Mouse (Mus musculus): ENCODE measurements around the gene Npy5r.
A peak's percentile ranks its signal among the peaks of the same experiment; 100 is the strongest.

The Npy5r gene

GRCm38 (mm10) chr8:66687511-66688329 lies at the start of gene Npy5r:
Npy5r (minus strand) TSS chr8:66688128.
- DNase-seq (ENCODE audit: low read depth, low spot score), result no peak

- DNase-seq (ENCODE audit: low read depth, low spot score), result no peak
Measured at GRCm38 (mm10) chr8:66731957-66732356, 44.0 kb upstream of the Npy5r start.

- DNase-seq (ENCODE audit: low read depth, low spot score), result no peak
Measured at GRCm38 (mm10) chr8:66729446-66729845, 41.5 kb upstream of the Npy5r start.

- no peak for DNase-seq (ENCODE audit: low read depth, low spot score)
Measured at GRCm38 (mm10) chr8:66722835-66723234, 34.9 kb upstream of the Npy5r start.

- DNase-seq (ENCODE audit: low read depth, low spot score), result no peak
Measured at GRCm38 (mm10) chr8:66714324-66714975, 26.5 kb upstream of the Npy5r start.

GRCm38 (mm10) chr8:66698782-66699181 lies 10.9 kb upstream of the Npy5r start:
- DNase-seq (ENCODE audit: low read depth, low spot score), result no peak

GRCm38 (mm10) chr8:66698011-66698410 lies 10.1 kb upstream of the Npy5r start:
- no peak for DNase-seq (ENCODE audit: low read depth, low spot score)

- peak; percentile 68 for DNase-seq (ENCODE audit: low read depth, low spot score)
Measured at GRCm38 (mm10) chr8:66696970-66697843, 9.3 kb upstream of the Npy5r start, which contains the start of gene Npy1r. Npy1r (plus strand) TSS chr8:66697192.

- no peak for DNase-seq (ENCODE audit: low read depth, low spot score)
Measured at GRCm38 (mm10) chr8:66690402-66690801, 2.5 kb upstream of the Npy5r start.

GRCm38 (mm10) chr8:66688799-66689198 lies 871 bp upstream of the Npy5r start:
- DNase-seq (ENCODE audit: low read depth, low spot score), result no peak

GRCm38 (mm10) chr8:66688395-66688794 lies 467 bp upstream of the Npy5r start:
- no peak for DNase-seq (ENCODE audit: low read depth, low spot score)

- no peak for DNase-seq (ENCODE audit: low read depth, low spot score)
Measured at GRCm38 (mm10) chr8:66681261-66681660, 6.7 kb downstream of the Npy5r start.

GRCm38 (mm10) chr8:66630721-66631120 lies 57.2 kb downstream of the Npy5r start:
- no peak for DNase-seq (ENCODE audit: low read depth, low spot score)
